Mouse (Mus musculus): ENCODE results near the gene Ccdc155.
"Not testable (repeated sequence)": the region's sequence is repeated elsewhere in the genome, so short reads cannot be mapped to it uniquely, and the experiment has no call there.

DNA sequence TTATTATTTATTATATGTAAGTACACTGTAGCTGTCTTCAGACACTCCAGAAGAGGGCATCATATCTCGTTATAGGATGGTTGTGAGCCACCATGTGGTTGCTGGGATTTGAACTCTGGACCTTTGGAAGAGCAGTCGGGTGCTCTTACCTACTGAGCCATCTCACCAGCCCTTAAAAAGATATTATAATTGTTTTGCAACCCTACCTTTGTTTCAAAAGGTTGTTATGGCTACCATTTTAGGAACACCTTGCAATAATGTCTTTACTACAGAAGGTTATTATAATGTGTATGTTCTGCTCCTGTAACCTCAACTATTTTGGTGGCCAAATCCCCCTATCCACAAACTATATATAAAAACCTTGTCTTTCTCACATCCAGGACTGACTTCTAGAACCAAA is 51.6 kb downstream of the Ccdc155 start:
- TF ChIP-seq POLR2A (IDR thresholded peaks at IDR 0.05; ENCODE audit: borderline replicate concordance, extremely low read depth, low read depth, low read length); CTCF (IDR thresholded peaks at IDR 0.05; ENCODE audit: insufficient read depth, low read length): not testable (repeated sequence)
